Mouse (Mus musculus): ENCODE results near the gene Mypop.

Mypop gene

GRCm38 (mm10) chr7:18989995-18990394 is 1.1 kb upstream of the Mypop start:
- peak in 1 of 2 experiments; percentile 51 for DNase-seq (ENCODE audit: low spot score in 2 of 2)

GRCm38 (mm10) chr7:18991660-18992293 is 732 bp downstream of the Mypop start:
- no peak for DNase-seq (ENCODE audit: low spot score in 2 of 2)

- no peak for DNase-seq (ENCODE audit: low spot score in 2 of 2)
Measured at GRCm38 (mm10) chr7:18992294-18992675, 1.2 kb downstream of the Mypop start.

- no peak for DNase-seq (ENCODE audit: low spot score in 2 of 2)
Measured at GRCm38 (mm10) chr7:18993036-18993435, 2.0 kb downstream of the Mypop start.

GRCm38 (mm10) chr7:18998835-18999234 is 7.8 kb downstream of the Mypop start:
- DNase-seq (ENCODE audit: low spot score in 2 of 2), result no peak

- peak in 1 of 2 experiments; percentile 1 for DNase-seq (ENCODE audit: low spot score in 2 of 2)
Measured at GRCm38 (mm10) chr7:19000421-19000820, 9.4 kb downstream of the Mypop start.

GRCm38 (mm10) chr7:19001066-19001806 is 10.2 kb downstream of the Mypop start:
- no peak for DNase-seq (ENCODE audit: low spot score in 2 of 2)

- DNase-seq (ENCODE audit: low spot score in 2 of 2), result no peak
Measured at GRCm38 (mm10) chr7:19001807-19002085, 10.7 kb downstream of the Mypop start.

- no peak for DNase-seq (ENCODE audit: low spot score in 2 of 2)
Measured at GRCm38 (mm10) chr7:19002115-19002514, 11.1 kb downstream of the Mypop start.

GRCm38 (mm10) chr7:19002848-19003498 is 11.9 kb downstream of the Mypop start:
- peak in 1 of 2 experiments; percentile 61 for DNase-seq (ENCODE audit: low spot score in 2 of 2)

- DNase-seq (ENCODE audit: low spot score in 2 of 2), result peak; percentile 81 to 90
Measured at GRCm38 (mm10) chr7:19003902-19004630, 13.0 kb downstream of the Mypop start, which contains the start of gene Irf2bp1. TSS of gene Irf2bp1 (plus strand) at chr7:19004044.

- peak in 1 of 2 experiments; percentile 65 for DNase-seq (ENCODE audit: low spot score in 2 of 2)
Measured at GRCm38 (mm10) chr7:19004631-19005079, 13.6 kb downstream of the Mypop start.

- no peak for DNase-seq (ENCODE audit: low spot score in 2 of 2)
Measured at GRCm38 (mm10) chr7:19005417-19006121, 14.5 kb downstream of the Mypop start.

- peak; percentile 72 to 85 for DNase-seq (ENCODE audit: low spot score in 2 of 2)
Measured at GRCm38 (mm10) chr7:19006476-19006875, 15.4 kb downstream of the Mypop start.

- no peak for DNase-seq (ENCODE audit: low spot score in 2 of 2)
Measured at GRCm38 (mm10) chr7:19007026-19007977, 16.3 kb downstream of the Mypop start.

GRCm38 (mm10) chr7:19010581-19010980 is 19.5 kb downstream of the Mypop start:
- DNase-seq (ENCODE audit: low spot score in 2 of 2), result no peak

GRCm38 (mm10) chr7:19012025-19012621 is 21.1 kb downstream of the Mypop start:
- DNase-seq (ENCODE audit: low spot score in 2 of 2), result no peak

- DNase-seq (ENCODE audit: low spot score in 2 of 2), result no peak
Measured at GRCm38 (mm10) chr7:19012882-19013281, 21.8 kb downstream of the Mypop start.

GRCm38 (mm10) chr7:19014452-19014851 is 23.4 kb downstream of the Mypop start:
- DNase-seq (ENCODE audit: low spot score in 2 of 2), result no peak

- no peak for DNase-seq (ENCODE audit: low spot score in 2 of 2)
Measured at GRCm38 (mm10) chr7:19016042-19016441, 25.0 kb downstream of the Mypop start.

Data from cerebellum, postnatal 4 days (tissue).